Mouse (Mus musculus) adrenal gland, postnatal 4 days (tissue): ENCODE results near the gene Nfkbia. TPM values are rescaled to one million over a fixed set of nuclear protein-coding genes. Genes with fewer than 3 reads are reported as not detected.

Experiments
- DNase-seq, 2 experiments: peaks; one replicate each; pipeline ENCODE4 v3.0.0; 2021 to 2022; ENCODE audit warnings: low spot score in 2 of 2, mixed read lengths in 2 of 2
- total RNA-seq, 2 experiments: library from RNA; stranded (reverse); gene quantifications; 2 replicates each; pipeline ENCODE4 v1.2.3; 2021

Gene Nfkbia
- total RNA-seq, 2 experiments from 2014 or later, result 108 to 131 TPM

DNA sequence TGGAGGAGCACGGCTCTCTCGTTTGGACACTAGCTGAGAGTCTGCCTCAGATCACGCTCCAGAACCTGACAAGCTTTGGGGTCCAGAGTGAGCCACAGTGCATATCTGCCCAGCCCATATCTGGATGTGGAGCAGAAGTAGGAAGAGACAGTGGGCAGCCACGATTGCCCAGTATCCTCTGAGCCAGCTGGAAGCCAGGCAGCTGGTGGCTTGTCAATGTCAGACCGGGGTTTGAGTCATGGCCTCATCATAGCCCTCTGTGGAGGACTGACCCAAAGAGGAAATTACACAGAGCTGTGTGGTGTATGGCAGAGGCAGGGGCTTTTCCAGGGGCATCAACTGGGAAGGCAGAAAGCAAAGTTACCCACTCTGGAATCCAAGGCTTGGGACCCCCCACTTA, 25.6 kb downstream of the Nfkbia start:
- DNase-seq, result no peak

DNA sequence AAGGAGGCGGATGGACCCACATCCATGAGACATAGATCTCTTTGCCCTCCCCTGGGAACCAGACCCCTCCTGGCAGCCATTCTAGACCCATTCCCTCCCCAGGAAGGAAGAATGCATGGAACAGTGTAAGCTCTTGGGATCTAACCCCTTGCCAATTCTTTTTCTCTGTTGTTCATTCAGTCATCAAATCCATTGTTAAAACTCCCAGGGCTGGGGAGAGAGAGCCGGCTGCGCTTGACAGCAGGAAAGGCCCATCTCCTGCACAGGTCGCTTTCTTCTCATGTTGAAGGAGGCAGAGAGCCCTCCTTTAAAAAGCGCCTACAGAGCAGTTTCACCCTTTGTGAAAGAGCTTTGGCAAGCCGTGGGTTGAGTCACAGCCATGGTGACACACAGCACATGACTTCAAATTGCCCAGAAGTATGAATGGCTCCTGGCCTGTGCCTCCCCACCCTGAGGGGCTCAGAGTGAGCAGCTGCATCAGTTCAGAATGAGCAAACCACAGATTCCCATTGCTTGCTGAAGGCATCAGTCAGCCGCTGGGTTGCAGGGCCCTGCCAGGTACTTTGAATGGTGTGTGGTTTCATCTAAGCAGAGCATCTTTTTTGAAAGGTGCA, 26.3 kb downstream of the Nfkbia start:
- DNase-seq, result no peak

DNA sequence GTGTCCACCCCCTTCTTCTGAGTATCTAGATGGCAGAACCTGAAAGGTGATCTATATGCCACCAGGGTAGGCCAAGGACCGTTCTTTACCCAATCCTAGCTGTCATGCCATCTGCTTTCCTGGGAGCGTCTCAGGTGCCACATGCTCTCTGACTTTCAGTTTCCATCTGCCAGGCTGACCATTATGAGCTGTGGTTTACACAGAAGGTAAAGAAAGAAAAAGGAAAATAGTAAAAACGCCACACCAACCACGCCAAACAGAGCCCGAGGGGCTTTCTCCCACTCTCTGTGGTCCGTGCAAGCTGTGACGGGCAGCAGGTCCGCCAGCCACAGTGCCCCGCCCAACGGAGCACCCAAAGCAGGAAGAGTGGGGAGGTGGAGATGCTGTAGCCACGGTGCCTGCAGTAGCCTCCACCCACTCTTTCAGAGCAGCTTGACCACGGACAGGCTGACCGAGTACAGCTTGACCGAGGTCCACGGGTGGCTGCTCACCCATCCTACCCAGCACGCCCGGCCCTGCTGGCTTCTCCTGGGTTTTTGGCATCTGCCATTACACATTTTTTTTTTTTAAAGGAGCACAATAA, 27.0 kb downstream of the Nfkbia start:
- DNase-seq, result no peak

DNA sequence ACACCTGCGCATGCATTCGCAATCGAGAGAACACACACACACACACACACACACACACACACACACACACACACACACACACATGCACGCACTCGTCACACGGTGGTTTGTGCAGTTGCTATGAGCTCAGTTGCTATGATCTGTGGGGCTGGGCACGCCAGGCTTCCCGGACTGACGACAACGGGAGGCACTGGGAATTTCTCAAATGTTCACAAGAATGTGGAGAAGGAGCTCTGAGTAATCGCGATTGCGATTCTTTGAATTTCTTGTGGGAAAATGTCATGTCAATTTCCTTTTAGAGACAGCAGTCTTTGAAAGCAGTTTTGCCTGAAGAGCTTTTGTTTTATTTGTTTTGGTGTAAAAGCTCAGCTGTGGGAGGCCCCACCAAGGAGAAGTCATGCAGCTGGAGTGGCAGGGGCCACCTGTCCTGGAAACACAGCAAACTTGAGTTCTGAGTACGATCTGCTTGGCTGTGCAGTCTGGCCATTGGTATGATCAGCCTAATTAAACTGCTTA, 27.5 kb downstream of the Nfkbia start:
- DNase-seq, result no peak

GRCm38 (mm10) chr12:55463992-55464845, 28.2 kb downstream of the Nfkbia start:
- no peak for DNase-seq

GRCm38 (mm10) chr12:55463087-55463486, 29.4 kb downstream of the Nfkbia start:
- DNase-seq, result no peak

DNA sequence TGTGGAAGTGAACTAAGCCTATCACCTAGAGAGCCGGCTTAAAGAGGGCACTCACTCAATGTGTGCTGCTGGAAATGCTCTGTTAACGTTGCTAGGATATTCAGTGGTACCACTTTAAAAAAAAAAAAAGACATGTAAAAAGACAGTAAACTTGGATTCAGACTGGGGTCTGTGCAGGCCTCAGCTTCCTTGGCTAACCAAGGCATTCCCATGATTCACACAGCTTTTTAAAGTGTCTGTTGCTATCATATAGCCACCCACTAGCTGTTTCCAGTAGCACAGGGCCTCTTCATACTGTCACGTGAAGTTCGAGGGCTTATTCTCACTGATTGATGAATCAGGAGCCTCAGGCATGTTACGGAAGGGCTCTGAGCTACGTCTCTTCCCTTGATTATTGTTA, 30.0 kb downstream of the Nfkbia start:
- DNase-seq, result no peak

- DNase-seq, result no peak
These were observed 30.7 kb downstream of the Nfkbia start for GRCm38 (mm10) chr12:55461767-55462166.

GRCm38 (mm10) chr12:55460900-55461299, 31.5 kb downstream of the Nfkbia start:
- DNase-seq, result no peak

- DNase-seq, result no peak
These were observed 32.7 kb downstream of the Nfkbia start for GRCm38 (mm10) chr12:55459739-55460138.

- no peak for DNase-seq
These were observed 35.6 kb downstream of the Nfkbia start for GRCm38 (mm10) chr12:55456893-55457292.

- DNase-seq, result no peak
These were observed 36.3 kb downstream of the Nfkbia start for GRCm38 (mm10) chr12:55456136-55456535.

GRCm38 (mm10) chr12:55455206-55455605, 37.2 kb downstream of the Nfkbia start:
- DNase-seq, result no peak

GRCm38 (mm10) chr12:55453924-55454323, 38.5 kb downstream of the Nfkbia start:
- no peak for DNase-seq

- no peak for DNase-seq
These were observed 39.6 kb downstream of the Nfkbia start for GRCm38 (mm10) chr12:55452839-55453238.

GRCm38 (mm10) chr12:55450421-55450820, 42.0 kb downstream of the Nfkbia start:
- no peak for DNase-seq

DNA sequence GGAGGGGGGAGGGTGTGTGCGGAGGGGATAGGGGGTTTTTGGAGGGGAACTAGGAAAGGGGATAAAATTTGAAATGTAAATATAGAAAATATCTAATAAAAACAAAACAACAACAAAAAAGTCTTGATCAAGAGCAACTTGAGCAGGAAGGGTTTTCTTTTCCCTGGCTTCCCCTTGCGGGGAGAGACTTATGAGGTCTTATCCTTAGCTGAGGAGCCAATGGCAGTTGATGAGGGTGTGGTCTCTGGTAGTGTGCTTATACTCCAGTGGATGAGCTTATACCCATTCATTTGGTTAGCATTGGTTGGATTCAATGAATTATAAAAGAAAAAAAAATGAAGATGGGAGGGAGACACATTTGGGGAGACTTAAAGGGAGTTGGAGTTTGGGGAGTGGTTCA, 43.4 kb downstream of the Nfkbia start:
- DNase-seq, result no peak

GRCm38 (mm10) chr12:55448457-55448856, 44.0 kb downstream of the Nfkbia start:
- no peak for DNase-seq

- DNase-seq, result no peak
These were observed 45.1 kb downstream of the Nfkbia start for GRCm38 (mm10) chr12:55447396-55447760.

- no peak for DNase-seq
These were observed 45.6 kb downstream of the Nfkbia start for GRCm38 (mm10) chr12:55446746-55447395.

DNA sequence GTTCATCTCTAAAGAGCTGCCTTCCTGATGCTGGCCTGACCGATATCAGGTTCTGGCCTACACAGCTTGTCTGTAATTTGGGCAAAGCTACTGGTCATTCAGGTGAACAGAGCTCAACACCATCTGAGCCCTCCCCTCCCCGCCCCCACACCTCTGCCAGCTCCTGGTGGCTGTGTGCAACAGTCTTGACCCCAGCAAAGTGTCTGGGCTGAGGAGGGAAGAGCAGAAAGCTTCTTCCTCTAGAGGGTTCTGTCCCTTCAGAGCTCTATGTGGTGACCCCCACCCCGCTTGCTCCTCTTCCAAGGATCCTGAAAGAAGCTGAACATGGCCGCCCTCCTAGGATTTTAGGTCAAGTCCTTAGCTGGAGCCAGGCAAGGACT, 46.1 kb downstream of the Nfkbia start:
- DNase-seq, result no peak

DNA sequence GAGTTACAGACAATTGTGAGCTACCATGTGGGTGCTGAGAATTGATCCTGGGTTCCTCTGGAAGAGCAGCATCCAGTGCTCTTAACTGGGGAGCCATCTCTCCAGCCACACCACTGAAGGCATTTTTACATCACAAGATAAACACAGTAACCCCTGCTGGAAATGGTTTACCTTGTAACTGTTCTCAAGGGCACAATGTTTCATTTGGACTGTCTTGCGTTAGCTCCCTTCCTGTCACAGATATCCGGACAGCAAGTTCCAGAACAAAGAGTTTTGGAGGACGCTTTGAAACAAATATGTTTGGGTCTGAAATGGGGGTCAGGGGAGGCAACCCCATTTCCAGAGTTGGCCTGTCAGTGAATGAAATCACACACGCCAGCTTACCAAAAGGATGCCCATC, 46.9 kb downstream of the Nfkbia start:
- no peak for DNase-seq
